Mouse (Mus musculus): ENCODE data around the gene Olfr49. TPM values are rescaled to one million over a fixed set of nuclear protein-coding genes. Genes with fewer than 3 reads are reported as not detected.

Gene Olfr49
- total RNA-seq, 2 experiments from 2014 or later = not detected

GRCm38 (mm10) chr14:54261386-54261785 lies 23.4 kb downstream of the Olfr49 start:
- DNase-seq = no peak

GRCm38 (mm10) chr14:54260196-54260595 lies 24.5 kb downstream of the Olfr49 start:
- DNase-seq = no peak

GRCm38 (mm10) chr14:54259722-54260085 lies 25.0 kb downstream of the Olfr49 start:
- DNase-seq = no peak

- peak; percentile 94 for DNase-seq
Measured at GRCm38 (mm10) chr14:54259003-54259721, 25.6 kb downstream of the Olfr49 start.

GRCm38 (mm10) chr14:54258131-54258670 lies 26.5 kb downstream of the Olfr49 start:
- no peak for DNase-seq

- DNase-seq = no peak
Measured at GRCm38 (mm10) chr14:54254670-54255202, 30.0 kb downstream of the Olfr49 start.

- DNase-seq = peak; percentile 98
Measured at GRCm38 (mm10) chr14:54253741-54254291, 30.9 kb downstream of the Olfr49 start, which contains the start of the genes Dad1 and Abhd4. Dad1 (minus strand) TSS chr14:54254104. Abhd4 (plus strand) TSS chr14:54254188.

- DNase-seq = no peak
Measured at GRCm38 (mm10) chr14:54250122-54250521, 34.6 kb downstream of the Olfr49 start.

- no peak for DNase-seq
Measured at GRCm38 (mm10) chr14:54249326-54249725, 35.4 kb downstream of the Olfr49 start.

GRCm38 (mm10) chr14:54246232-54246631 lies 38.5 kb downstream of the Olfr49 start:
- no peak for DNase-seq

- no peak for DNase-seq
Measured at GRCm38 (mm10) chr14:54244183-54244582, 40.6 kb downstream of the Olfr49 start.

- DNase-seq = no peak
Measured at GRCm38 (mm10) chr14:54240542-54240941, 44.2 kb downstream of the Olfr49 start.

- peak; percentile 59 for DNase-seq
Measured at GRCm38 (mm10) chr14:54239002-54239736, 45.6 kb downstream of the Olfr49 start.

GRCm38 (mm10) chr14:54236881-54237280 lies 47.9 kb downstream of the Olfr49 start:
- DNase-seq = no peak

- DNase-seq = no peak
Measured at GRCm38 (mm10) chr14:54235825-54236540, 48.8 kb downstream of the Olfr49 start.

- no peak for DNase-seq
Measured at GRCm38 (mm10) chr14:54234231-54235040, 50.3 kb downstream of the Olfr49 start.

- no peak for DNase-seq
Measured at GRCm38 (mm10) chr14:54233559-54234143, 51.1 kb downstream of the Olfr49 start.

GRCm38 (mm10) chr14:54232811-54233558 lies 51.8 kb downstream of the Olfr49 start:
- peak; percentile 56 for DNase-seq

GRCm38 (mm10) chr14:54232143-54232542 lies 52.6 kb downstream of the Olfr49 start:
- no peak for DNase-seq
